Mouse (Mus musculus) bone marrow, adult 2 months (tissue): ENCODE measurements around the gene Cebpg.

Experiments used
- CTCF ChIP-seq: fragments of 200-500 bp; IDR thresholded peaks from 2 replicates; pipeline ENCODE4 v1.5.1; 2011; ENCODE audit warnings: low read length, control low read depth; ENCODE audit not compliant: control insufficient read depth, insufficient read depth
- POLR2A ChIP-seq: fragments of 200-500 bp; IDR thresholded peaks from 2 replicates; pipeline ENCODE4 v1.6.1; 2011; ENCODE audit warnings: low read depth, mild to moderate bottlenecking, control low read depth, low read length, borderline replicate concordance; ENCODE audit not compliant: control insufficient read depth

GRCm38 (mm10) chr7:35029648-35030047, 26.7 kb downstream of the Cebpg start:
- TF ChIP-seq CTCF (no peak), POLR2A (no peak)
